Mouse (Mus musculus) brown adipose tissue, adult 24 weeks (tissue): ENCODE measurements at regions not wholly inside any gene's neighbourhood (a gene's known extent, or its start where the extent isn't known, plus 50 kb on each side); places are given as distances from the start of the nearest gene placed in this dataset.

Experiments used
- H3K27ac ChIP-seq: fragments of 200-500 bp; replicated peaks from 2 replicates; pipeline ENCODE4 v1.5.1; 2012; ENCODE audit warnings: low read depth, mild to moderate bottlenecking, low read length
- H3K4me1 ChIP-seq: fragments of 200-500 bp; 2 replicates; pipeline ENCODE4 v1.6.1; 2012; ENCODE audit warnings: low read length, mixed read lengths; ENCODE audit not compliant: control insufficient read depth, insufficient read depth, insufficient read length
- H3K4me3 ChIP-seq: fragments of 200-500 bp; 2 replicates; pipeline ENCODE4 v1.5.1; 2012; ENCODE audit warnings: low read depth, mild to moderate bottlenecking, low read length, moderate library complexity; ENCODE audit not compliant: insufficient read depth

DNA sequence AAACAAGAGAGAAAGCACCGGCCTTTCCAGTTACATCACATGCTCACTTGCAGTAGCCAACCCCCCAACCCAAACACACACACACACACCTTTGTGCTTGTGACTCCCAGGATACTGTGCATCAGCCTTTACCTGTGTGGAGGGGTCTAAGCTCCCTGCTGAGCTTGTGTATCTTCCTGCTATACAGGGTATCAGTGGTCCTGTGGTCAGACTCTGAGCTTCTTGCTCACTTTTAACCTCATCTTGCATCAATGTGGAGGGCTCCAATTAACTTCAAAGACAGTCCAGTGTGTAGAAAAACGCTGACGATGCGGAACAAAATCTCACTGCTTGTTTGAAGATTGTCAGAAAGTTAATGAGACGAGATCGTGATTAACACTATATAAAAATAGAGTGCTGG, 71.4 kb upstream of the Gypa start:
- H3K27ac ChIP-seq = no peak overlapping the region
- H3K4me1 ChIP-seq = no peaks in the 10 kb centered on the region

GRCm38 (mm10) chr8:80416121-80416520, 77.5 kb upstream of the Gypa start:
- no peak overlapping the region for H3K27ac ChIP-seq

More for the DNA sequence above, 71.4 kb upstream of the Gypa start:
- H3K4me3 ChIP-seq = no peak overlapping the region

GRCm38 (mm10) chr8:80399594-80400207, 93.9 kb upstream of the Gypa start:
- Histone ChIP-seq H3K27ac (no peak overlapping the region), H3K4me1 (no peaks in the 10 kb centered on the region), H3K4me3 (no peak overlapping the region)

More at GRCm38 (mm10) chr8:80416121-80416520, 77.5 kb upstream of the Gypa start:
- Histone ChIP-seq H3K4me3 (no peak overlapping the region), H3K4me1 (no peaks in the 10 kb centered on the region)

- Histone ChIP-seq H3K27ac (no peak overlapping the region), H3K4me1 (no peaks in the 10 kb centered on the region), H3K4me3 (no peak overlapping the region)
Observed at GRCm38 (mm10) chr8:80395010-80395409, 98.6 kb upstream of the Gypa start.

DNA sequence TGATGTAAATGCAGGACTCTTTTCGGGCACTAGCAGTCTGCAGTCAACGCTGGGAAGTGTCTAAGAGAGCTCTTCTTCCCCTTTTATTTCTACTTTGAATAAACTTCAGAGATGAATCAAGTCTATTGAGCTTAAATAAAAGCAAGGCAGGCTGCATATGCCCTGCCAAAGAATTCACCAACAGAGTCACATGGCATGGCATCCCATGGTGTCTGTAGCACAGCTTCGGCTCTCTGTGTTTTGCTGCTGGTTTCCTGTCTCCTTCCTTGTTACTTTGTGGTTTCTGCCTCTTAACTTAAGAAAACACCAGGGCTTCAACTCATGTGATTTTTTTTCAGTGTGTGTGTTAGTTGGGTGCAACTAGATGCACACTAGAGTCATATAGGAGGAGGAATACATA, 100.5 kb upstream of the Gypa start:
- Histone ChIP-seq H3K4me1 (no peaks in the 10 kb centered on the region), H3K27ac (no peak overlapping the region), H3K4me3 (no peak overlapping the region)

GRCm38 (mm10) chr8:80369221-80369620, 124.4 kb upstream of the Gypa start:
- no peak overlapping the region for H3K27ac ChIP-seq
- H3K4me3 ChIP-seq = no peak overlapping the region
- no peaks in the 10 kb centered on the region for H3K4me1 ChIP-seq

GRCm38 (mm10) chr8:80364059-80364458, 129.5 kb upstream of the Gypa start:
- Histone ChIP-seq H3K4me1 (no peaks in the 10 kb centered on the region), H3K27ac (no peak overlapping the region), H3K4me3 (no peak overlapping the region)

- Histone ChIP-seq H3K4me3 (no peak overlapping the region), H3K4me1 (no peaks in the 10 kb centered on the region), H3K27ac (no peak overlapping the region)
Observed at GRCm38 (mm10) chr8:80343299-80343698, 150.3 kb upstream of the Gypa start.

- H3K27ac ChIP-seq = no peak overlapping the region
- H3K4me3 ChIP-seq = no peak overlapping the region
- no peaks in the 10 kb centered on the region for H3K4me1 ChIP-seq
Observed at GRCm38 (mm10) chr8:80337872-80338271, 155.7 kb upstream of the Gypa start.

DNA sequence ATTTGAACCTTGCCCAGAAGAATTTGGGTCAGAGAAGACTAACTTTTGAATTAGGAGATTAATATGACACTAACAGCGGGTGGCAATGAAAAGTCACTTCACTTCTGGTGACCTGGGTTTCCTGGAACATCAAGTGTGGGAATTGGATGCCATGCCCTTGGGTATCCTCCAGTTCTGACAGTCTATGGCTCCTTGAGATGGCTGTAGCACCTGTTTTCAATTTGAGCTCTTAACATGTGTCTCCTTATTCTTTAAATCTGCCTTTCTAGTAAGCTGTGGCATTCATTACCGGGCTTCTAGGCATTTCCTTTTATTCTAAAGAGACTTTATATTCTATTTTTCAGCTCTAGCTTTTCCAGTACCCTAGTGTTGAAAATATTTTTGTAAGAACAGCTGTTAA, 164.9 kb upstream of the Gypa start:
- Histone ChIP-seq H3K4me1 (no peaks in the 10 kb centered on the region), H3K27ac (no peak overlapping the region), H3K4me3 (no peak overlapping the region)

DNA sequence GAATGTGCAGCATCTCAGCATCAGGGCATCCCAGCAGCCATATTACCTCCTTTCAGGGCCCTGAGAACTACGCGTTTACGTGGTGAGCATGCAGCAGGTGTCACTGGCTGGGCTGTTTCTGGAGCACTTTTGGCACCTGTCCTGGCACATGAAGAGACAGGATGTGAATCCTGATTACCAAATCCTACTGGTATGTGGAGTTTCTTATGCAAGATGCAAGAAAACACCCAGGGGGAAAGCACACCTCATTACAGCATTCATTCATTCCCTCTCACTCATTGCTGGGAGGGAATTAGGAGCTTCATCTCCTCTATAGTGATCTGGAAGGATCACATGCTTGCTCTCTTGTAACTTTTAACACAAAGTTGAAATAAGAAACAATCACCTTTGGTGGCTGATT, 167.7 kb upstream of the Gypa start:
- Histone ChIP-seq H3K4me3 (no peak overlapping the region), H3K4me1 (no peaks in the 10 kb centered on the region), H3K27ac (no peak overlapping the region)

DNA sequence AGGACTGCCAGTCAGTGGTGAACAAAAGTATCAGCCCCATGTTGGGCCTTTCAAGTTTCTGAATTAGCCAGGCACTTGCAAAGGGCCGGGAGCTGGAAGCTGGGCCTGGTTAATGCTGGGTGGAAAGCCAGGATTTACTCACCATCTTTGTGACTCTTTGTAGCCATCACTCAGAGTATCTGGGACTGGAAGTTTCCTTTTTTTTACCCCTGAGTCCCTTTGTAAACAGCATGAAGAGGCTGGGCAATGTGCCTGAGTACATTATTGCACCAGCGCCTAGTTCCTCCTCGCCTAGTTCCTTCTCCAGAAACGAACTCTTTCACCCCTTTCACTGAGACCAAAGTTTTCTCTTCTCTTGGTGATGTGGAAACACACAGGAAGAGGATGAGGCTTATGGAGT, 168.4 kb upstream of the Gypa start:
- H3K27ac ChIP-seq = peak overlapping the region; percentile 13; the same call in 1 of the 2 replicates

GRCm38 (mm10) chr8:80318231-80318870, 175.2 kb upstream of the Gypa start:
- Histone ChIP-seq H3K27ac (no peak overlapping the region), H3K4me1 (0 out of 2 replicates have a peak, but pooled peaks cover 2% of the 10 kb centered on the region), H3K4me3 (no peak overlapping the region)

More for the DNA sequence above, 168.4 kb upstream of the Gypa start:
- no peak overlapping the region for H3K4me3 ChIP-seq
- H3K4me1 ChIP-seq = no peaks in the 10 kb centered on the region

GRCm38 (mm10) chr8:80315371-80315770, 178.2 kb upstream of the Gypa start:
- Histone ChIP-seq H3K4me3 (no peak overlapping the region), H3K4me1 (0 out of 2 replicates have a peak, but pooled peaks cover 2% of the 10 kb centered on the region), H3K27ac (no peak overlapping the region)

DNA sequence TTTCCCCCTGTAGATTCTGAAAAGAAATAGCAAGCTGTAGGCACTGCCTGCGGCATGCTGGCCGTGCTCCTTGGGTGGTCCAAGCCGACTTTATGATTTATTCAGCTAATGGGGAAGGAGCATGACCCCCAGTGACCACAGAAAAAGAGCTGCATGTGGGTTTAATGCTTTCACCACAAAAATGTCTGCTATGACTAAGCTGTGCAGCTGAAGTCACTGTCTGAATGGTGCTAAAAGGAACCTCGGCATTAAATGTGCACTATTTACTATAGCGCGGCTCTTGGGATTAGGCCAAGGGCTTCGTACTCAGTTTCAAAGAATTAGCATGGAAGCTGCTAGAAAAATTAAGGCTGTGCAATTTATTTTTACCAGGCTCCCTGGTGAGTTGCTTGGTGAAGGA, 178.8 kb upstream of the Gypa start:
- Histone ChIP-seq H3K4me1 (0 out of 2 replicates have a peak, but pooled peaks cover 2% of the 10 kb centered on the region), H3K4me3 (no peak overlapping the region), H3K27ac (no peak overlapping the region)
